Mouse (Mus musculus) liver, embryonic 13.5 days (tissue): ENCODE results near the gene Meis2. TPM values are rescaled to one million over a fixed set of nuclear protein-coding genes. Genes with fewer than 3 reads are reported as not detected.

ENCODE experiments used
- ATAC-seq: fragments of 200-750 bp; cut with Nextera tagmentation; 2 replicates; pipeline ENCODE4 v1.8.0; 2017; ENCODE audit warnings: low read depth, mild to moderate bottlenecking, moderate number of reproducible peaks, moderate library complexity
- DNase-seq: peaks from one replicate; pipeline ENCODE4 v3.0.0; 2022
- H3K27ac ChIP-seq: fragments of 300-500 bp; sonication (generic); 2 replicates; pipeline ENCODE4 v1.5.1; 2015; ENCODE audit warnings: moderate library complexity, mild to moderate bottlenecking, inconsistent platforms
- H3K27me3 ChIP-seq: fragments of 300-500 bp; sonication (generic); 2 replicates; pipeline ENCODE4 v1.6.1; 2015; ENCODE audit warnings: mild to moderate bottlenecking, inconsistent platforms
- H3K36me3 ChIP-seq: fragments of 300-500 bp; sonication (generic); 2 replicates; pipeline ENCODE4 v1.6.1; 2015; ENCODE audit warnings: mild to moderate bottlenecking, inconsistent platforms
- H3K4me1 ChIP-seq: fragments of 300-500 bp; sonication (generic); replicated peaks from 2 replicates; pipeline ENCODE4 v1.6.1; 2015; ENCODE audit warnings: inconsistent platforms
- H3K4me2 ChIP-seq: fragments of 300-500 bp; sonication (generic); 2 replicates; pipeline ENCODE4 v1.6.1; 2015; ENCODE audit warnings: inconsistent platforms, mild to moderate bottlenecking, moderate library complexity
- H3K4me3 ChIP-seq: fragments of 300-500 bp; sonication (generic); replicated peaks from 2 replicates; pipeline ENCODE4 v1.5.1; 2015; ENCODE audit warnings: mild to moderate bottlenecking, inconsistent platforms
- H3K9ac ChIP-seq: fragments of 300-500 bp; sonication (generic); 2 replicates; pipeline ENCODE4 v1.6.1; 2015; ENCODE audit warnings: mild to moderate bottlenecking, inconsistent platforms
- H3K9me3 ChIP-seq: fragments of 300-500 bp; sonication (generic); replicated peaks from 2 replicates; pipeline ENCODE4 v1.6.1; 2016; ENCODE audit warnings: inconsistent platforms
- WGBS: fragments of 180-500 bp; shearing (Covaris S2); methylation state at CpG from one replicate; pipeline ENCODE4 v1.1.7; 2015; ENCODE audit not compliant: insufficient replicate concordance; 5-methylcytosine and 5-hydroxymethylcytosine counted together
- polyA plus RNA-seq: library from polyadenylated mRNA; unstranded; fragments of >200 nt; fragmentation: Nextera tagmentation; extraction: Ambion mirVana; gene quantifications from 2 replicates; pipeline ENCODE4 v1.2.1, GENCODE M21; 2015

Meis2 gene
- polyA plus RNA-seq, 1 experiment from 2014 or later = 2.1 TPM

- Histone ChIP-seq H3K27ac (no peak overlapping the region), H3K4me1 (peaks cover 4% of the 10 kb centered on the region; the same call in 1 of the 2 replicates), H3K27me3 (peaks cover 99% of the 10 kb centered on the region), H3K4me3 (peak overlapping the region; percentile 59; the same call in 1 of the 2 replicates), H3K36me3 (no peaks in the 10 kb centered on the region), H3K4me2 (peak overlapping the region; percentile 64), H3K9ac (no peak overlapping the region), H3K9me3 (no peaks in the 10 kb centered on the region)
- DNase-seq (no peak), ATAC-seq (no peak)
- WGBS = 5% methylated on average over 15 of the region's 15 CpGs
Observed at GRCm38 (mm10) chr2:116067711-116068110, 2.1 kb upstream of the Meis2 start.

- Histone ChIP-seq H3K27ac (peak overlapping the region; percentile 64), H3K36me3 (no peaks in the 10 kb centered on the region), H3K4me2 (peak overlapping the region; percentile 64), H3K4me3 (peak overlapping the region; percentile 59), H3K27me3 (peaks cover 99% of the 10 kb centered on the region), H3K9me3 (no peaks in the 10 kb centered on the region), H3K9ac (peak overlapping the region; percentile 47; the same call in 1 of the 2 replicates), H3K4me1 (peaks cover 4% of the 10 kb centered on the region; the same call in 1 of the 2 replicates)
- 0% methylated on average over 27 of the region's 27 CpGs for WGBS
- peak; percentile 49; the same call in 1 of the 2 replicates for ATAC-seq
- DNase-seq = peak; percentile 20
Observed at GRCm38 (mm10) chr2:116067065-116067497, 1.4 kb upstream of the Meis2 start.

GRCm38 (mm10) chr2:116066057-116066941 is 660 bp upstream of the Meis2 start:
- Histone ChIP-seq H3K9ac (peak overlapping the region; percentile 47), H3K36me3 (no peaks in the 10 kb centered on the region), H3K4me3 (peak overlapping the region; percentile 59), H3K9me3 (no peaks in the 10 kb centered on the region), H3K4me1 (peaks cover 4% of the 10 kb centered on the region; the same call in 1 of the 2 replicates), H3K27ac (peak overlapping the region; percentile 64), H3K4me2 (peak overlapping the region; percentile 64), H3K27me3 (peaks cover 99% of the 10 kb centered on the region)
- DNase-seq = no peak
- ATAC-seq = 0 out of 2 replicates have a peak, but pooled peaks have one; percentile 9
- under 1% methylated on average over 36 of the region's 36 CpGs for WGBS

- ATAC-seq (no peak), DNase-seq (no peak)
- H3K9me3 ChIP-seq = no peaks in the 10 kb centered on the region
- peaks cover 99% of the 10 kb centered on the region for H3K27me3 ChIP-seq
- H3K4me2 ChIP-seq = peak overlapping the region; percentile 64
- peaks cover 6% of the 10 kb centered on the region; the same call in 1 of the 2 replicates for H3K4me1 ChIP-seq
- H3K9ac ChIP-seq = peak overlapping the region; percentile 38; the same call in 1 of the 2 replicates
- H3K4me3 ChIP-seq = peak overlapping the region; percentile 59
- WGBS = 1% methylated on average over 9 of the region's 10 CpGs
- no peaks in the 10 kb centered on the region for H3K36me3 ChIP-seq
- H3K27ac ChIP-seq = peak overlapping the region; percentile 14; the same call in 1 of the 2 replicates
Observed at GRCm38 (mm10) chr2:116065057-116065456, 582 bp downstream of the Meis2 start.

GRCm38 (mm10) chr2:116064521-116064920 is 1.1 kb downstream of the Meis2 start:
- H3K9me3 ChIP-seq = no peaks in the 10 kb centered on the region
- H3K9ac ChIP-seq = no peak overlapping the region
- ATAC-seq = no peak
- peak overlapping the region; percentile 59 for H3K4me3 ChIP-seq
- no peaks in the 10 kb centered on the region for H3K36me3 ChIP-seq
- H3K27ac ChIP-seq = no peak overlapping the region
- DNase-seq = no peak
- peak overlapping the region; percentile 64 for H3K4me2 ChIP-seq
- peaks cover 99% of the 10 kb centered on the region for H3K27me3 ChIP-seq
- peaks cover 6% of the 10 kb centered on the region; the same call in 1 of the 2 replicates for H3K4me1 ChIP-seq
- WGBS = 1% methylated on average over 17 of the region's 20 CpGs

GRCm38 (mm10) chr2:116063819-116064293 is 1.8 kb downstream of the Meis2 start:
- under 1% methylated on average over 37 of the region's 37 CpGs for WGBS
- H3K36me3 ChIP-seq = no peaks in the 10 kb centered on the region
- H3K4me1 ChIP-seq = peaks cover 6% of the 10 kb centered on the region; the same call in 1 of the 2 replicates
- no peak overlapping the region; the same call in 1 of the 2 replicates for H3K27ac ChIP-seq
- H3K9me3 ChIP-seq = no peaks in the 10 kb centered on the region
- H3K4me3 ChIP-seq = peak overlapping the region; percentile 59
- ATAC-seq (no peak), DNase-seq (no peak)
- peaks cover 99% of the 10 kb centered on the region for H3K27me3 ChIP-seq
- peak overlapping the region; percentile 64 for H3K4me2 ChIP-seq
- H3K9ac ChIP-seq = peak overlapping the region; percentile 65

- Histone ChIP-seq H3K9me3 (no peaks in the 10 kb centered on the region), H3K4me2 (peak overlapping the region; percentile 64), H3K27ac (no peak overlapping the region), H3K36me3 (no peaks in the 10 kb centered on the region), H3K4me3 (peak overlapping the region; percentile 59), H3K27me3 (peaks cover 98% of the 10 kb centered on the region), H3K9ac (peak overlapping the region; percentile 65), H3K4me1 (peaks cover 5% of the 10 kb centered on the region; the same call in 1 of the 2 replicates)
- under 1% methylated on average over 36 of the region's 36 CpGs for WGBS
- ATAC-seq (no peak), DNase-seq (no peak)
Observed at GRCm38 (mm10) chr2:116062761-116063441, 2.7 kb downstream of the Meis2 start.

- Histone ChIP-seq H3K36me3 (no peaks in the 10 kb centered on the region), H3K4me1 (0 out of 2 replicates have a peak, but pooled peaks cover 2% of the 10 kb centered on the region), H3K4me3 (peak overlapping the region; percentile 59), H3K27ac (no peak overlapping the region), H3K27me3 (peaks cover 92% of the 10 kb centered on the region), H3K4me2 (peak overlapping the region; percentile 64), H3K9ac (peak overlapping the region; percentile 62), H3K9me3 (no peaks in the 10 kb centered on the region)
- 2% methylated on average over 20 of the region's 20 CpGs for WGBS
- no peak for ATAC-seq
- no peak for DNase-seq
Observed at GRCm38 (mm10) chr2:116062251-116062651, 3.4 kb downstream of the Meis2 start.

- Histone ChIP-seq H3K27ac (no peak overlapping the region), H3K4me3 (peak overlapping the region; percentile 59), H3K4me1 (0 out of 2 replicates have a peak, but pooled peaks cover 2% of the 10 kb centered on the region), H3K4me2 (peak overlapping the region; percentile 64), H3K27me3 (peaks cover 84% of the 10 kb centered on the region), H3K9me3 (no peaks in the 10 kb centered on the region), H3K9ac (peak overlapping the region; percentile 62), H3K36me3 (no peaks in the 10 kb centered on the region)
- ATAC-seq (no peak), DNase-seq (no peak)
- 1% methylated on average over 30 of the region's 30 CpGs for WGBS
Observed at GRCm38 (mm10) chr2:116061401-116062021, 4.1 kb downstream of the Meis2 start.

- peak overlapping the region; percentile 64 for H3K4me2 ChIP-seq
Observed at GRCm38 (mm10) chr2:116060701-116061400, 4.8 kb downstream of the Meis2 start.

More at GRCm38 (mm10) chr2:116060701-116061400, 4.8 kb downstream of the Meis2 start:
- Histone ChIP-seq H3K4me1 (0 out of 2 replicates have a peak, but pooled peaks cover 2% of the 10 kb centered on the region), H3K4me3 (peak overlapping the region; percentile 59), H3K27me3 (peaks cover 78% of the 10 kb centered on the region), H3K9ac (peak overlapping the region; percentile 62; the same call in 1 of the 2 replicates), H3K36me3 (no peaks in the 10 kb centered on the region), H3K9me3 (no peaks in the 10 kb centered on the region), H3K27ac (no peak overlapping the region)
- DNase-seq (no peak), ATAC-seq (no peak)
- WGBS = 13% methylated on average over 21 of the region's 21 CpGs
